Mouse (Mus musculus): ENCODE measurements around the gene Faap20.

GRCm38 (mm10) chr4:155297057-155297456 lies 47.5 kb downstream of the Faap20 start:
- peak; percentile 61 for TF ChIP-seq CTCF (IDR thresholded peaks at IDR 0.05; ENCODE audit: low read depth)
- no peak for TF ChIP-seq EP300 (optimal IDR thresholded peaks at IDR 0.05)

All from stomach, postnatal 0 days (tissue).